Mouse (Mus musculus) 416B (cell line): ENCODE data around the gene Il15ra.
A peak's percentile ranks its signal among the peaks of the same experiment; 100 is the strongest.

Experiments used
- DNase-seq: peaks from one replicate; pipeline ENCODE4 v3.0.0; 2011; ENCODE audit warnings: low read depth

Gene Il15ra

DNA sequence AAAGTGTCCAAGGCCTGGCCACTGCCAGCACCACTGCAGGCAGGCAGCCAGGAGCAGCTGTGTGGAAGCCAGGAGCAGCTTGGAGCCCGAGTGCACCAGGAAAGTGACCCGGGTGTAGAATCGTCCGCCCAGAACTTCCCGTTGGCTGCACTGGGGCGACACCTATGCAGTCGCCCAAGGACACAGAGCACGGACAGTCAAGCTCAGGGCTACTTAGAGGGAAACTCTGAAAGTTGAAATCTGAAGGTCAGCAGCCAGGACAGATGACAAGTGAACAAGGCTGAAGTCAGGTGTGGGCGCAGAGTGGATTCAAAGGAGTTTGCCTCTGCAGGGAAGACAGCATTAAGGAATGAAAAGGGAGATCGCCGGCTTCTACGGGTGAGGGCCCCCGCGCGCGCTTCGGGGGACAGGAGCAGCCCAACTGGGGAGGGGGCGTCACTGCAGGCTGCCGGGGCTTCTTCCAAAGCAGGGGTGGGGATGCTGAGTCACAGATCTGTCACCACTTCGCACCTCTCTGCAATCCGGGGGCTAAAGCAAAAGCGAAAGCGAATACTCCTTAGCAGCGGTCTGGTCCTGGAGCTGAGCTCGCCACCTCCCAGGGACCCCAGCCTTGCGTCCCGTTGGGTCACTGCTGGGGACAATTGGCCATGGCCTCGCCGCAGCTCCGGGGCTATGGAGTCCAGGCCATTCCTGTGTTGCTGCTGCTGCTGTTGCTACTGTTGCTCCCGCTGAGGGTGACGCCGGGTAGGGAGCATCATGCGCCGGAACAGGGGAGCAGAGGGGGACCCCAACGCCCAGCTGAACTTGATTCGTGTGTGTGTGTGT lies at the start of gene Il15ra:
Gene Il15ra (plus strand): TSS at position 90 of the 825 bp plus-strand sequence.
- peak; percentile 77 for DNase-seq

DNA sequence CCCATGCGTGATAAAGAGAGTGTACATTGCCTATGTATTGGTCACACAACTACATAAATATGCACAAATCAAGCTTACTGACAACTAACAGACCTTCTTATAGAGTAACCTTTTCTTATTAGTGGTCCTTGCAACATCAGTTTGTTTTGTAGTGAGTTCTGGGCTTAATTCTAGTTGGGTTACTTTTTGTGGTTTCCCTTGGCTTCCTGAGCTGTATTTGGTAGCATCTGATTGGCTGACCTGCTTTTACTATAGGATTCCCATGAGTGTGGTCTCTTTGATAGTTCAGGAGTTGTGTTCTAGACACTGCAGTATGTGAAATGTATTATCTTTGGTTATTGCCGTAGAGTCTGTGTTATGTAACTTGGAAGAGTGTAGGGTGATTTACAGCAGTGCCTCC lies 47.5 kb upstream of the Il15ra start:
- peak; percentile 63 for DNase-seq

DNA sequence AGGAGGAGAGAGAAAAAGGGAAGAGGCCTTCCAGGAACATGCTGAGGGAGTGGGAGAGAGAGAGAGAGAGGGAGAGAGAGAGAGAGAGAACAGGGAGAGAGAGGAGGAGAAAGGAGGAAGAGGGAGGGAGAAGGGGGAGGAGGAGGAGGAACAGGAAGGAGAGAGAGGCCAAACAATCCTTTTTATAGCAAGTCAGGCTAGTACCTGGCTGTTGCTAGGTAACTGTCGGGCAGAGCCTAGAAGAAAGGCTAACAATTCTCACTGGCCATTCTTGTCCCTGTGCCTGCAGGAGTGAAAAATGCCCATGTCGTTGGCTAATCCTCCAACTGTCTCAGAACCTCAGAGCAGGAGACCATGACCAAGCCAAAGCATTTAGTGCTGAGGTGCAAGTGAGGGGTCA lies 45.8 kb upstream of the Il15ra start:
- DNase-seq = no peak

DNA sequence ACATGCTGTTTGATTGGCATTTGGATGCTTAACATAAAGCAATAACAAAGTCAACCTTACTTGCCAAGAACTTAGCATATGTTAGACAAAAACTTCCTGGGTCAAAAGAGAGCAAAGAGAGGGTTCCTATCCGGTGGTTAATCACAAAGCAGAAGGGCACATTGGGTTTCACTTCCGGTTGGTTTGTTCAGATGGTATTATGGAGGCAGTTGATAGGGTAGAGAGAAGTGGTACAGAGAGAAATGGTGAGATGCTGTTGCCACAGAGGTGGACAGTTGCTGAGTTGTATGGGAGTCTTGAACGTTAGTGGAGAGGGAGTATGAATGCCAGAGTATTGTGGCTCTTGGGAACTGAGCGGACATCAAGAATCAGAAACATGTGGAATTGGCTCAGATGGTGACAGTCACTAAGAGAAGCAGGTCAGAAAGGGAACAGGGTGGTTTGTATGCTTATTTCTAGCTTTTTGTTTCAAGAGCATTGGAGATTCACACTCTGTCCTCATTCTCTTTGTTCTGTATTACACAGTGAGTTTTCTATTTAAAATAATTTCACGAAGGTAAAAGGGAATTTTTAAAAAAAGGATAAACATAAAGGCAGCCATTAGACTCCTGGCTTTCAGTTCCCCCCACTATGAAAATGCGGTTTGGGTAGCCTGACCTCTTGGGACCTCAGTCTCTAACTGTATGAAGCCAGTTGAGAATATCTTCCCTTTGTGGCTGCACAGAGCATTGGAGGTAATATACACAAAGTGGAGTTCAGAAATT lies 42.8 kb upstream of the Il15ra start:
- DNase-seq = peak; percentile 22

DNA sequence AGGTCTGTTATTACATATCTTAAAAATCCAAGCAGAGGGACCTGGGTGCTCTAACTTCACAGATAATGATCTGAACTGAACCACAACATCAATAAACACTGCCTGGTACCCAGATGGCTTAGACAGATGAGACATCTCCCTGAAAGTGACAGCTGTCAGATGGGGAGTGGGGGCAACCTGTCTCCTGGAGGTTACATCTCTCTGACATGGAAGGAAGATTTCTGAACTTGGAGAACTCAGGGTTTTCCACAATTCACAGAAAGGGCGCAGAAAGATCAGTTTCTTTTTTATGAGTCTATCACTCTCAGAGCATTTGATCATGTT lies 42.2 kb upstream of the Il15ra start:
- DNase-seq = no peak

DNA sequence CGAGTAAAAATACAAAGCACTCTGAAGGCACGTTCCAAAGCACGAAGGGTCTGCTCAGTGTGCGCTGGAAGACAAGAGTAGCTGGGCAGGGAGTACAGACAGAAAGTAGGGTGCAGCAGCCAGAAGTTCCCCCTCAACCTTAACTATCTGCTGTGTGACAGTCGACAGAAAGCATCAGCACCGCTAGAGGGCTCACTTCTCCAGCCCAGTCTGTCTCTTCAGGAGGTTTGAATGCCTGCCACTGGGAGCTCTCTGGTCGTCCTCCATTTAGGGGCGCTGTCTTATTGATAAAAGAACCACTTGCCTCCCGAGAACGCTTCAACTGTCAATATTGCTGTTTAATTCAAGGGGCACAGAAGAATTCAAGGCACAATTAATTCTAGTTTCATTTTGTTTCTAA lies 41.1 kb upstream of the Il15ra start:
- DNase-seq = peak; percentile 89

DNA sequence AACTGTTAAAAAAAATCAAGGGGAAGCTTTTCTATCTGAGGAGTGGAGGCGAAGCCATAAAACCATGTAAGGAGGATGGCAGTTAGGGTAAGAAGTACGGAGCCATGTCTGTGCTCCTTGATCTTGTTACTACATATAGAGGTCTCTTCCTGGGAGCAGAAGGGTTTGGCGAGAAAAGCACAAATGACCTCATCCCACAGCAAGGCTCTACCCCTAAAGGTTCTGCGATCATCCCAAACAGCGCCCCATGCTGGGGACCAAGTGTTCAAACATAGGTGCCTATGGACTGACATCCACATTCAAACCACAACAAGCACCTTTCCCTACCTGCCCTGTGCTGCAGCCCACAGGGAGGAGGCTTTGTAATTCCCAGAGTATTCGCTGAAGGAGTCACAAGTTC lies 40.7 kb upstream of the Il15ra start:
- DNase-seq = peak; percentile 67

DNA sequence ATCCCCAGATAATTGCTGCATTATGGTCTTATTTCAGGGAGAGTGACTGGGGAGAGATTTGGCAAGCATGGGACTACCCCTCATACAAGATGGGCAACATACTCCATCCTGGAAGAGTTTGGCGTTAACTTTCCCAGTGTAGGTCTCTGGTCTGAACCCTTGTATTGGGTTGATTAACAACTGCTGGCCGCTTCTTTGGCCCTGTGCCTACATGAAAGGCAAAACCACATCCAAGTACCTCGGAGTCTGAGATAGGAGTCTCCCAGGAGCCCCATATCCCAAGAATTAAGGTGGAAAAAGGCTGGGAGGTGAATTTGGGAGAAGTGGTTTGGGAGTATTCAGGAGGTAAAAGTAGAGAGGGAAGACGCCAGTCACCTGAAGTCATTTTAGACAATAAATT lies 40.3 kb upstream of the Il15ra start:
- no peak for DNase-seq

DNA sequence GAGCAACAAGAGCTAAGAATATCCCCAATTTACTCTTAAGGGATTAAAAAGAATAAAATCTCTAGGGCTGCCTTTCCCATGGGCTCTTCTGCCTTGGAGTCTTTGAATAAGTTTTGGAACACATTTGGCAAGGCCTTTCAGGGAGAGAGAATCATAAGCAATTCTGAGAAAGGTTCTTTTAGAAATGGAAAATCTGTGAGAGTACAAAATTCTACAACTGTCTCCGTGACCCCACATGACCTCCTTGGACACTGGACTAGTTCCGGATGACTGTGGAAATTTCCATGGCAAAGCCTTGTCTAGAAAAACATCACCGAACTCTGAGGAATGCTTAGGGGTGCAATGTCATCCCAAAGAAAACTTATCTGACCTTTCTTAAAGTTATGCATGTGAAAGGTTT lies 39.8 kb upstream of the Il15ra start:
- DNase-seq = no peak

DNA sequence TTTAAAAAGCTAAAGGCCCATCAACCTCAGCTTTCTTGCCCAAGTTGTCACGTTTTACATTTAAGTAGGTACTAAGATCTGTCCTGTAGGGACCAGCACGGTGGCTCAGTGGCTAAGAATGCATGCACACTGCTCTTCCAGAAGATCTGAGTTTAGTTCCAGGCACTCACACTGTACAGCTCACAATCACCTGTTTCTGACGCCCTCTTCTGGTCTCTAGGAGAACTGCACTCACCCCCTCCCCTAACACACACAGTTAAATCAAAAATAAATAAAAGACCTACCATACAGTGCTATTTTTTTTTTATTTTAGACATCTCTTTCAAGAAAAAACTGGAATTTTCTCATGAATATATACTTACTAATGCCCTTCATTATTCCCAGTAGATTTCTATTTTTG lies 32.9 kb upstream of the Il15ra start:
- peak; percentile 59 for DNase-seq

DNA sequence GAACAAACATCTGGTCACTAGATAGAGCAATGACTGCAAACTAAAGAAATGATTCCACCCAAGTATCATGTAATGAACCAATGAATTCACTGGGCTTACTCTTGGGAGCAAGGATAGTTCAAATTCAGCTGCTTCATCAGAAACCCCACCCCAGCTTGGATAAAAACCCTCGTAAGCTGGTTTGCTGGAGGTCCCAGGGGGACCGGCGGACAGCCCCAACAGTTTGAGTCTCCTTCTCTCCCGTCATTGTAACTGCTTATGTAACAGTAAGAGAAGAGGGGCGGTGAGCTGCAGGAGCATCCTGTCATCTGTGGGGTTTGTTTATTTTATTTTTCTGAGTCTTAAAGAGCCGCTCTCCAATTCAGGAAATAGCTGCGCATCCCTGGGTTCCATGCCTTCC lies 25.5 kb upstream of the Il15ra start:
- DNase-seq = no peak

DNA sequence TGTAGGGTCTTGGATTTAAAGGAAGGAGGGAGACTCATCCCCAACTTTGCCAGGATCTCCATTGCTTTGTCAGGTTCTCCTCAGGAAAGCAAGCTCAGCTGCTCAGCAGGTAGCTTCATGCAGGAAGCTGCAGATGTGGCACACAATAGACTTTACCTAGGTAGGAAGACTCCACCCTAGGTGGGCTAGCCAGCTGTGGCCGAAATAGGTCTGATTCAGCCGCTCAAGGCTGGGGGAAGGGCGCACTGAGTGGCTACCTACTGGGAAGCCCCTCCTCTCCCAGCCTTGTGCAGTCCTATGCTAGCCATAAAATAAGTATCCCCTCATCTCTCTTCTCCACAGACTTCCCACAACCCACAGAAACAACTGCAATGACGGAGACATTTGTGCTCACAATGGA lies 22.4 kb upstream of the Il15ra start:
- no peak for DNase-seq

DNA sequence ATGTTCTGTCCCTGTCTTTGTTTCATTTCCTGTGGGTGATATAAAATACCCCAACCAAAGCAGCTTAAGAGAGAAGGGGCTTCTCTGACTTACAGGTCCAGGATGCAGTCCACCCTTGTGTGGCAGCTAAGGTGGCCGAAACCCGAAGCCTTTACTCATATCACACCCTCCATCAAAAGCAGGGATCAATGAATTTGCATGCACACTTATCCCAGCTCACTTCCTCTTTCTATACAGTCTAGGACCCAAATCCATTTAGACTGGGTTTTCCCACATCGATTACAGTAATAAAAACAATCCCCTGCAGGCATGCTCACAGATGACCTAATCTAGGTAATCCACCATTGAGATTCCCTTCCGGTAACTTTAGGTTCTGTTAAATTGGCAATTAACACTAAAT lies 18.6 kb upstream of the Il15ra start:
- no peak for DNase-seq

DNA sequence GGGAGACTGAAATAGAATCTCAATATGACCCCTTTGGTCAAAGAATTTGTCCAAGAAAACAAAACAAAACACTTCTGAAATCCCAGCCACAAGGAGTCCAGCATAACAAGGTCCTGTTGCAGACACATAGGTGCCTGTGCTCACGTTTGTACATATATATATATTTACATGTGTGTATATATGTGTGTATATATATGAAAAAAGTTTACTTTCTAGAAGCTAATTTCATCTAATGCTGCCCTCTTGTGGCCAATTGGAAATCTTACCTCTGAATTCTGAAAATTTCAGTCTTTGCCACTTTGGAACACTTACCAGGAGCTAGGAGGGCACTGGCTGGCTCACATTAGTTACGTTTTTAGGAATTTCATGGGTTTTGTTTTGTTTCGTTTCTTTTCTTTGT lies 17.7 kb upstream of the Il15ra start:
- DNase-seq = peak; percentile 66

DNA sequence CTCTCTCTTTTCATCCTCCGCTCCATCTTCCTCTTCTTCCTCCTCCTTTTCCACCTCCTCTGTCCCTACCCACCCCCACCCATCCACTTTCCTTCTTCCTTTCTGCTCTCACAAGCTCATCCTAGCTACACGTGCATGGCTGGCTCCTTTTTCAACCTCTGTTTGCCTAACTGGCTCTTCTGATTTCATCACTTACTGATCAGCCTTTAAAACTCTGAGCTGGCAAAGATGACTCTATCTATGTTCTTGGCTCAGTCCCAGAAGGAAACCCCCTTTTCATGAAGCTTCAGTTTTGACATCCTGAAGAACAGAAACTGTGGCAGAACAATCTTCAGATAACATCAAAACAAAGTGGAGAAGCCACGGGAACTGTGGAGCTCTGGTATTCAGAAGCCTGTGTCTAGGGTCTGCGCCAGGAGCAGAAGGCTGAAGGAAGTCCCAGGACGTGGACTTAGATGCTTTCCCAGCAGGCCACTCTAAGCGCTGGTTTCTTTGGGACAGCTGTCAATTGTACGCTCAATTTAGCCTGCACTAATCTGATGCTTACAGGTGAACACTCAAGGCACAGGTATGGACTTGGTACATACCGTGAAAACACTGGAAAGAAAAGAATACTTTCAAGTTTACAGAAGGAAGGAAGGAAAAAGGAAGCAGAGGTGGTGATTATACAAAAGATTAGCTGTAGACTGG lies 14.7 kb upstream of the Il15ra start:
- peak; percentile 72 for DNase-seq

DNA sequence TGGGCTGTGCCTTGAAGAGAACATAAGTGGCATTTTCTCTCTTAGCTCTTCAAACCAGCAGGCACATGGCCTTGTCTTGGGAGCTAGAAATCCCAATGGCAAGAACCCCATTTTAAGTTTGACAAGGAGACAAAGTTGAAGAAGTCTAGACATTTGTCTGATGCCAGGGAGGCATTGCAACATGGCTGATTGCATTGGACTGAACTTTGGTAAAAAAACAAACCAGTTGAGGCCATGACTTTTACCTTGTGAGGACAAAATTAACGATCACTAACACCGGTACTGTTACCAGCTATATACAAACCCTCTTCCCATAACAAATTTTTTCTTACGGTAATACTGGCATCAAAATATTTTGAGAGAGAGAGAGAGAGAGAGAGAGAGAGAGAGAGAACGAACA lies 11.7 kb upstream of the Il15ra start:
- no peak for DNase-seq

DNA sequence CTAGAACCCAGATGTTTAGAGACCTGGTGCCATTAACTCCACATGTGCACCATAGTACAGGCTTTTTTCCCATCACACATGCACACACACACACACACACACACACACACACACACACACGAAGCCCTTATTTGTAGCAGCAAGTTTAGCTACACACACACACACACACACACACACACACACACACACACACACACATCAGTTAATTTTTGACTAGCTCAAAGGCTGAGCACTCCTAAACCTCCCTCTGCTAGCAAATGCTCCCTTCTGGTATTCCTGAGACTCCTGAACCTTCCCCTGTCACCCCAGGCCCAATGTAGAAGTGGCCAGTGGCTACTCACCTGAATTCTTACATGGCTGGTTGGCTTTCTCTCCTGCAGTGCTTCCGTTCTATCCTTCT lies 11.0 kb upstream of the Il15ra start:
- DNase-seq = no peak

DNA sequence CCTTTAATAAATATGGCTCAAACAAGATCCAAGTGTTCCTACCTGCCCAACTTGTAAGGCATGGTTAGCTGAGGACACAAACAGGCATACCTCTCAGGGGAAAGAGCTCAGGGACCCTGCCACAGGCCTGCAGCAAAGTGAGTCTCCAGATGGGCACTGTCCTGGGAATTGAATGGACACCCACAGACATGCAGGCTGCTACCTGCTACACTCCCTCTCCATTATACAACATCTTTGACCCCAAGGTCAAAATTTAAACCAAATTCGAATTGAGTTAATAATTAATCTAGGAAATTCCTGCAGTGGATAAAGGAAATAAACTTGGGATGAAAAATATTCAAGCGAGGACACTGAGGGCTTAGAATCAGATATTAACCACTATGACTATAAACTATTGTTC lies 9.2 kb upstream of the Il15ra start:
- no peak for DNase-seq

DNA sequence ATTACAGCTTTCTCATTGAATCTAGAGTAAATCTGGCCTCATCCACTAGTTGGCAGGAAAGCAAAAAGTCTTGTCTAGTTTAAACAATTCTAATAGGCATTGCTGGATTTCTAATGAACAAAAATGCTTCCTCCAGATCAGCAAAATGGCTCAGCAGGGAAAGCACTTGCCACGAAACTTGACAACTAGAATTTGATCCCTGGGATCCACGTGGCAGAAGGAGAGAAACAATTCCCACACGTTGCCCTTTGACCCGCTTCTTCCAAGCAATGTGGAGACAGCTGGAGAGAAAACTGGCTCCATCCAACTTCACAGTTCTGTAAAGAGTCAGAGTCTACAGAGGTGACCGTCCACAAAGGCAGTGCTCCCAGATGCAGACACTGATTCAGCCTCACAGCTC lies 6.1 kb upstream of the Il15ra start:
- no peak for DNase-seq

DNA sequence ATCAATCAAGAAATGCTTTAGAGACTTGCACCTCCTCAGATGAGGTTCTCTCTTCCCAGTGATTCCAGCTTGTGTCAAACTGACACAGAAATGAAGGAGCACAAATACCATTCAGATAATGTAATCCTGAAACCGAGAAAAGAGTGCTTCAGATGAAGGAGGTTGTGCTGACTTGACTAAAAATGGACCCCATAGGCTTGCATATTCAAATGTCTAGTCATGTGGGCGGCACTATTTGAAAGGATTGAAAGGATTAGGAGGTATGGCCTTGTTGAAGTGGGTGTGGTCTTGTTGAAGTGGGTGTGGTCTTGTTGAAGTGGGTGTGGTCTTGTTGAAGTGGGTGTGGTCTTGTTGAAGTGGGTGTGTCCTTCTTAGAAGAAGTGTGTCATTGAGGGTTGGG lies 5.2 kb upstream of the Il15ra start:
- DNase-seq = no peak

DNA sequence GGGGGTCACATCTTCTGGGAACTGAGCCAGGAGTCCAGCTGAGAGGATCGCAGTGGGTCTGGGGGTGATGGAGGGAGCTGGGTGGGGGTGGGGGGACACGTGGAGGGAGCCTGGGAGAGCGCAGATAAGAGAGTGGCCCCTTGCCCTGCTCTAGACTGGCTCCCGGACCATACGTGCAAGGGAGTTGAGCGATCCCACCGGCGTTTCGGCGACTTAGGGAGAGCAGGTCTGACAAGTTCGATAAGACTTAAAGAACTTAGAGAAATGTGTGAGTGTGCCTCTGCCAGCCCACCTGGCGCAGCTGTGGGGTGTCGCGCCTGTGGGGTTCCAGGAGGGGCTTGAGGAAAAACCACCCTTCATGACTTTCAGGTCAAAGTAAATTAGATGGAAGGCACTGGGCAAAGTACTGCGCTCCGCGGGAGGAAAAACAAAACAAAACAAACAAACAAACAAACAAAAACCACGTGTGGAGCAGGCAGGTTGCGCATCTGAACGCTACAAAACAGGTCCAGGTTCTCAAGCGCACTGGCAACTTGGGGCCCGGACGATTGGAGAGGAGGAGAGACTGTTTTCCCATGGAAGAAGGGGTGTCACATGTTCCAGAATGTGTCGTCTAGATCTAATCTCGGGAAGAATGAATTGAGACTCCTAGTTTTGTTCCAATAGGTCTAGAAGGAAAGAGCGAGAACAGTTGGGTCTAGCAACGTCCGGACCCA lies 1.1 kb downstream of the Il15ra start:
- peak; percentile 11 for DNase-seq

DNA sequence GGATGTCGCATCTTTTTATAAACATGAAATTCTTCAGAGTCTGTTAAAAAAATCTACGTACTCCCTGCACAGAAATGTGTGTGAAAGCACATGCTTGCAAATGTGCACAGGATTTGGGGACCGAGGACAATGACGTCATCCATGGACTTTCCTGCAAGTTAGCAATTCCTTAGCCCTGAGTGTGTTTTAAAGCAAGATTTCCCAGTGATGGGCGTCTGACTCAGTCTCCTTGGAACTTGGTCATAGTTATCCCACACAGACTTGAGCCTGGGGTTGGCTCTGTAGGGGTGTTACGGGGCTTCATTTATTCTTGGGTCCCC lies 1.6 kb downstream of the Il15ra start:
- no peak for DNase-seq

DNA sequence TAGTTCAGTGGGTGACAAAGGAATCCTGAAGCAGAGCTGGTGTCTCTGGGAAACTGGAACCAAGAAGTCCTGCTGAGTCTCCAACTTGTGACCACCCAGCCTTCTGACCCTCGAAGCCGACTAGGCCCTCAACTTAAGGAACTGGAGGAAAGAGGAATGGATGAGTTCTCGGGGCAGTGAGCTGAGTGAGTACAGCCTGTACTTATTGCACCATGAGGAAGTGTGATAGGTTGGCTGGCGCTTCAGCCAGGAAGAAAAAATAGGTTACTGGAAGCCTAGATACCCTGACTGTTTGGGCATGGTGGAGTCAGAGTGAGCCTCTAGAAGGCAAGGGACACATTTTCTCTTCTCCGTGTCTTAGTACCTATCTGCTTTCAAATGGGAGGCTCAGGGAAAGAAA lies 3.4 kb downstream of the Il15ra start:
- DNase-seq = peak; percentile 52
